Mouse (Mus musculus) liver, embryonic 11.5 days (tissue): ENCODE measurements around the gene Fam69a. TPM values are rescaled to one million over a fixed set of nuclear protein-coding genes. Genes with fewer than 3 reads are reported as not detected.
A peak's percentile ranks its signal among the peaks of the same experiment; 100 is the strongest.

ENCODE experiments used
- ATAC-seq: fragments of 200-750 bp; cut with Nextera tagmentation; replicated peaks from 2 replicates; pipeline ENCODE4 v1.8.0; 2017; ENCODE audit warnings: moderate number of reproducible peaks, mild to moderate bottlenecking, moderate TSS enrichment, moderate library complexity; ENCODE audit not compliant: low FRiP score
- DNase-seq: peaks from one replicate; pipeline ENCODE4 v3.0.0-alpha.2; 2017; ENCODE audit warnings: low spot score
- H3K27ac ChIP-seq: fragments of 300-500 bp; sonication (generic); 2 replicates; pipeline ENCODE4 v1.5.1; 2014; ENCODE audit warnings: mild to moderate bottlenecking, low read depth, low read length, control low read depth
- H3K27me3 ChIP-seq: fragments of 300-500 bp; sonication (generic); replicated peaks from 2 replicates; pipeline ENCODE4 v1.6.1; 2014; ENCODE audit warnings: low read length, mixed read lengths; ENCODE audit not compliant: control insufficient read depth, insufficient read depth
- H3K36me3 ChIP-seq: fragments of 300-500 bp; sonication (generic); 2 replicates; pipeline ENCODE4 v1.6.1; 2014; ENCODE audit warnings: mild to moderate bottlenecking, low read length, moderate library complexity, mixed read lengths; ENCODE audit not compliant: control insufficient read depth, insufficient read depth
- H3K4me1 ChIP-seq: fragments of 300-500 bp; sonication (generic); replicated peaks from 2 replicates; pipeline ENCODE4 v1.6.1; 2014; ENCODE audit warnings: low read length, mixed read lengths; ENCODE audit not compliant: control insufficient read depth, insufficient read depth
- H3K4me2 ChIP-seq: fragments of 300-500 bp; sonication (generic); 2 replicates; pipeline ENCODE4 v1.6.1; 2014; ENCODE audit warnings: mild to moderate bottlenecking, control low read depth, moderate library complexity
- H3K4me3 ChIP-seq: fragments of 300-500 bp; sonication (generic); 2 replicates; pipeline ENCODE4 v1.5.1; 2014; ENCODE audit warnings: low read depth, low read length, control low read depth
- H3K9ac ChIP-seq: fragments of 300-500 bp; sonication (generic); 2 replicates; pipeline ENCODE4 v1.6.1; 2014; ENCODE audit warnings: low read depth, low read length, control low read depth
- H3K9me3 ChIP-seq: fragments of 300-500 bp; sonication (generic); 2 replicates; pipeline ENCODE4 v1.6.1; 2016; ENCODE audit warnings: low read length, inconsistent platforms, mixed read lengths; ENCODE audit not compliant: control insufficient read depth
- WGBS: fragments of 180-500 bp; shearing (Covaris S2); extraction: QIAGEN DNeasy Blood & Tissue Kit; methylation state at CpG from one replicate; pipeline ENCODE4 v1.1.7; 2014; 5-methylcytosine and 5-hydroxymethylcytosine counted together
- polyA plus RNA-seq: library from polyadenylated mRNA; unstranded; fragments of >200 nt; fragmentation: Nextera tagmentation; extraction: Ambion mirVana; gene quantifications from 2 replicates; pipeline ENCODE4 v1.2.1, GENCODE M21; 2014

Fam69a gene
- polyA plus RNA-seq, 1 experiment from 2014 or later: 20.6 TPM

GRCm38 (mm10) chr5:107964031-107964758, 22.7 kb downstream of the Fam69a start:
- Histone ChIP-seq H3K4me1 (peaks cover 60% of the 10 kb centered on the region), H3K27ac (no peak overlapping the region), H3K9ac (no peak overlapping the region), H3K27me3 (no peaks in the 10 kb centered on the region), H3K4me2 (no peak overlapping the region), H3K9me3 (no peaks in the 10 kb centered on the region), H3K36me3 (no peaks in the 10 kb centered on the region), H3K4me3 (no peak overlapping the region)
- no peak for ATAC-seq
- no peak for DNase-seq
- 40% methylated on average over 2 of the region's 2 CpGs for WGBS

DNA sequence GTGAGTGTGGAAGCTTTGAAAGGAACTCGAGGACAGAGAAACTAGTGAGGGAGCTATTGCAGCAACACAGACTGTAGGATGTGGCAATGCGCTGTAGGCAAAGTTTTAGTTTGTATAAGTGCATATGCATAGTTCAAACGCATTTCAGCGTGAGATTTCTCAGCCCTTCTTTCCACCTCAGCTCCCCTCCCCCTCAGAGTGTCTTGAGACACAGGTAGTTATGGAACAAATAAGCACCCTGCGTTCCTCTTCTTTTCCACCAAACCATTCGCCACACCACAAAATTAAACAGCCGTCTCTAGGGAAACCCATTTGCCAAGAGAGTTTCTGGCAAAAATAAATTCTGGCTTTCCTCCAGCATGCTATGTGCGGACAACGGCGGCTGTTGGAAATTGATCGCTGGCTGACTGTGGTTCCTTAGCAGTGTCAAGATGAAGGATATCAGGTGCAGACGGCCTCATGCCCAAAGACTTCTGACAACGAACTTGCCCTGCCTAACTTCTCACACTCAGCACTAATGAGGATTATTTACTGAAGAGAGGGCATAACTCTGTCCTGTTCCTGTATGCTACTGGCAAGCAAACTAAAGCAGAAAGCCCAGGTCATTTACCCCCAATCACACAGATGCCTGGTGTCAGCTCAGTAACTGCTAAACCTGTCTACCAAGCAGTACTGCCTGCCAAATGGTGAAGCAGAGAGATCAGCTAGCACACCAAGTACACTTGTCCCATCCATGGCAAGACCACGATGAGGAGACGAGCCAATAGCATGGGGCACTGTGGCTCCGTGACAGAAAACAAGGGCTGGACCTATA, 25.2 kb downstream of the Fam69a start:
- WGBS: 62% methylated on average over 16 of the region's 16 CpGs
- Histone ChIP-seq H3K9ac (peak overlapping the region; percentile 31; the same call in 1 of the 2 replicates), H3K4me3 (no peak overlapping the region), H3K27ac (peak overlapping the region; percentile 76), H3K27me3 (no peaks in the 10 kb centered on the region), H3K36me3 (no peaks in the 10 kb centered on the region), H3K9me3 (no peaks in the 10 kb centered on the region), H3K4me1 (peaks cover 51% of the 10 kb centered on the region), H3K4me2 (peak overlapping the region; percentile 53)
- no peak for ATAC-seq
- DNase-seq: no peak

DNA sequence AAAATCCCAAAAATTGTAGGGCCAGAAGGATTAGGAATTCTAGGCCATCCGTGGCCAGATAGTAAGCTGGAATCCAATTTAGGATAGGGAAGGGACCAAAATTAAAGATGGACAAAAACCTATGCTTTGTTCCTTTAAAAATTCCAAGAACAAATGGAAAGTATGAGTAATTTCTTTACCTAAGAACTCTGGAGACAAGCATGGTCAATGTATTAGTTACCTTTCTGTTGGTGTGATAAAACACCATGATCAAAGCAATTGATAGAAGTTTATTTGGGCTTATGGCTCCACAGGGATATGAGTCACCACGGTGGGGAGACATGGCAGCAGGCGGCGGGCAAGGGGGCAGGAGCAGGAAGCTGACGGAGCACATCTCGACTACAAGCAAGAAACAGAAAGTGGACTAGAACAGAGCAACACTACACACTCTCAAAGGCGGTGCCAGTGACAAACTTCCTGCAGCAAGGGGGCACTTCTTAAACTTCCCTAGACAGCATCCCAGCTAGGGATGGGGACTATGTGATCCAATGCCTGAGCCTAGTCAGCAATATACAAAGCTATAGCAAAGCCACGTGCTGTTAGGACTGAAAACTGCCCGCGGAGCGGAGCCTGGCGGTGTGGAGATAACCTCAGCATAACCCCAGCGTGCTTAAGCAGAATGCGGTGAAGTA, 26.2 kb downstream of the Fam69a start:
- ATAC-seq (peak; percentile 84), DNase-seq (peak; percentile 54)
- Histone ChIP-seq H3K36me3 (no peaks in the 10 kb centered on the region), H3K27me3 (no peaks in the 10 kb centered on the region), H3K4me3 (peak overlapping the region; percentile 23; the same call in 1 of the 2 replicates), H3K4me2 (peak overlapping the region; percentile 53), H3K27ac (peak overlapping the region; percentile 76), H3K9ac (peak overlapping the region; percentile 50), H3K4me1 (peaks cover 42% of the 10 kb centered on the region), H3K9me3 (no peaks in the 10 kb centered on the region)
- WGBS: 36% methylated on average over 14 of the region's 14 CpGs

- WGBS: 50% methylated on average over 8 of the region's 8 CpGs
- Histone ChIP-seq H3K4me3 (no peak overlapping the region), H3K4me1 (peaks cover 35% of the 10 kb centered on the region), H3K27ac (peak overlapping the region; percentile 74), H3K36me3 (no peaks in the 10 kb centered on the region), H3K9ac (no peak overlapping the region), H3K4me2 (peak overlapping the region; percentile 43), H3K9me3 (no peaks in the 10 kb centered on the region), H3K27me3 (no peaks in the 10 kb centered on the region)
- peak; percentile 94 for ATAC-seq
- no peak for DNase-seq
Measured at GRCm38 (mm10) chr5:107959624-107960300, 27.1 kb downstream of the Fam69a start.

GRCm38 (mm10) chr5:107950643-107951042, 36.2 kb downstream of the Fam69a start:
- Histone ChIP-seq H3K27ac (peak overlapping the region; percentile 36; the same call in 1 of the 2 replicates), H3K27me3 (no peaks in the 10 kb centered on the region), H3K4me2 (no peak overlapping the region), H3K9ac (no peak overlapping the region), H3K9me3 (no peaks in the 10 kb centered on the region), H3K4me3 (no peak overlapping the region), H3K4me1 (peaks cover 10% of the 10 kb centered on the region; the same call in 1 of the 2 replicates), H3K36me3 (no peaks in the 10 kb centered on the region)
- 39% methylated on average over 5 of the region's 5 CpGs for WGBS
- no peak for DNase-seq
- ATAC-seq: peak; percentile 60

GRCm38 (mm10) chr5:107949607-107950006, 37.3 kb downstream of the Fam69a start:
- Histone ChIP-seq H3K4me1 (peaks cover 10% of the 10 kb centered on the region; the same call in 1 of the 2 replicates), H3K27ac (0 out of 2 replicates have a peak overlapping the region, but pooled peaks have one; percentile 30), H3K4me2 (no peak overlapping the region), H3K9ac (no peak overlapping the region), H3K36me3 (no peaks in the 10 kb centered on the region), H3K9me3 (no peaks in the 10 kb centered on the region), H3K27me3 (no peaks in the 10 kb centered on the region), H3K4me3 (no peak overlapping the region)
- DNase-seq (no peak), ATAC-seq (no peak)
- WGBS: 63% methylated on average over 3 of the region's 3 CpGs

DNA sequence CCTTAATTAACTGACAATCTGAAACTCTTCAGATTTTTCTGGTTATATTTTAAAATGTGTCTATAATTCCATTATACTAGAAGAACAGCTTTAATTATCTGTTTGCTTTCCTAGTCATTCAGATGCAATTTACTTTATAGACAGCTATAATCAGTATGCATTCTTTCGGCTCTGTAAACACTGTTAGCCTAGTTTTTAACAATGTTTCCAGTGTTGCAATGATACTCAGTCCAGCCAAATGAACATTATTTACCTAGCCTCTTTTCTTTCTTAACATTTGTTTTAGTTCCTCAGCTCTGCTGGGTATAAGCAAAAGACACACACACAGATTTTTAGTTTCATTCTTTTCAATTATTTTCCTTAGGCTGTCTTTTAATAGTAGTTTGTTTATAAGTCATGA, 38.0 kb downstream of the Fam69a start:
- Histone ChIP-seq H3K4me1 (peaks cover 10% of the 10 kb centered on the region; the same call in 1 of the 2 replicates), H3K9me3 (no peaks in the 10 kb centered on the region), H3K27ac (no peak overlapping the region), H3K4me3 (no peak overlapping the region), H3K4me2 (no peak overlapping the region), H3K27me3 (no peaks in the 10 kb centered on the region), H3K36me3 (no peaks in the 10 kb centered on the region), H3K9ac (no peak overlapping the region)
- 95% methylated on average over 1 of the region's 1 CpGs for WGBS
- ATAC-seq (no peak), DNase-seq (no peak)

GRCm38 (mm10) chr5:107947548-107947947, 39.3 kb downstream of the Fam69a start:
- no peak for ATAC-seq
- WGBS: 79% methylated on average over 2 of the region's 2 CpGs
- no peaks in the 10 kb centered on the region for H3K9me3 ChIP-seq
- H3K9ac ChIP-seq: no peak overlapping the region
- no peaks in the 10 kb centered on the region for H3K36me3 ChIP-seq
- H3K4me2 ChIP-seq: no peak overlapping the region
- no peak for DNase-seq
- H3K4me1 ChIP-seq: peaks cover 10% of the 10 kb centered on the region; the same call in 1 of the 2 replicates
- H3K27me3 ChIP-seq: no peaks in the 10 kb centered on the region
- no peak overlapping the region for H3K27ac ChIP-seq
- H3K4me3 ChIP-seq: no peak overlapping the region
